Mouse (Mus musculus) intestine, postnatal 0 days (tissue): ENCODE results near the gene Mynn. TPM values are rescaled to one million over a fixed set of nuclear protein-coding genes. Genes with fewer than 3 reads are reported as not detected.

ENCODE experiments used
- ATAC-seq: fragments of 200-750 bp; cut with Nextera tagmentation; 2 replicates; pipeline ENCODE4 v1.8.0; 2017; ENCODE audit warnings: mild to moderate bottlenecking, moderate TSS enrichment, moderate library complexity
- H3K27ac ChIP-seq: fragments of 300-500 bp; sonication (generic); 2 replicates; pipeline ENCODE4 v1.5.1; 2014; ENCODE audit warnings: mild to moderate bottlenecking, low read depth, low read length, moderate library complexity
- H3K27me3 ChIP-seq: fragments of 300-500 bp; sonication (generic); replicated peaks from 2 replicates; pipeline ENCODE4 v1.6.1; 2014; ENCODE audit warnings: low read length, mixed read lengths; ENCODE audit not compliant: control insufficient read depth, insufficient read depth
- H3K36me3 ChIP-seq: fragments of 300-500 bp; sonication (generic); 2 replicates; pipeline ENCODE4 v1.6.1; 2014; ENCODE audit warnings: mild to moderate bottlenecking, moderate library complexity; ENCODE audit not compliant: control insufficient read depth, insufficient read depth
- H3K4me1 ChIP-seq: fragments of 300-500 bp; sonication (generic); replicated peaks from 2 replicates; pipeline ENCODE4 v1.6.1; 2014; ENCODE audit warnings: antibody characterized with exemption, low read length, mixed read lengths; ENCODE audit not compliant: control insufficient read depth, insufficient read depth
- H3K4me2 ChIP-seq: fragments of 300-500 bp; sonication (generic); replicated peaks from 2 replicates; pipeline ENCODE4 v1.6.1; 2014; ENCODE audit warnings: low read depth, mild to moderate bottlenecking, moderate library complexity
- H3K4me3 ChIP-seq: fragments of 300-500 bp; sonication (generic); 2 replicates; pipeline ENCODE4 v1.5.1; 2014; ENCODE audit warnings: low read depth, low read length
- H3K9ac ChIP-seq: fragments of 300-500 bp; sonication (generic); 2 replicates; pipeline ENCODE4 v1.6.1; 2014; ENCODE audit warnings: mild to moderate bottlenecking, low read depth, low read length
- H3K9me3 ChIP-seq: fragments of 300-500 bp; sonication (generic); 2 replicates; pipeline ENCODE4 v1.6.1; 2016; ENCODE audit warnings: mixed run types; ENCODE audit not compliant: control insufficient read depth
- CTCF ChIP-seq: sonication (generic); IDR thresholded peaks from 2 replicates; pipeline ENCODE4 v1.5.1; 2016; ENCODE audit warnings: low read depth, mild to moderate bottlenecking, control low read depth, antibody characterized with exemption, moderate library complexity
- WGBS: fragments of 180-500 bp; shearing (Covaris S2); extraction: QIAGEN DNeasy Blood & Tissue Kit; methylation state at CpG from one replicate; pipeline ENCODE4 v1.1.7; 2014; 5-methylcytosine and 5-hydroxymethylcytosine counted together
- polyA plus RNA-seq: library from polyadenylated mRNA; unstranded; fragments of >200 nt; fragmentation: Nextera tagmentation; extraction: Ambion mirVana; gene quantifications from 2 replicates; pipeline ENCODE4 v1.2.1, GENCODE M21; 2015

Mynn gene
- polyA plus RNA-seq, 1 experiment from 2014 or later: 10.3 TPM

GRCm38 (mm10) chr3:30592418-30592853 lies 9.4 kb upstream of the Mynn start:
- Histone ChIP-seq H3K4me3 (no peak overlapping the region), H3K4me2 (no peak overlapping the region), H3K27me3 (no peaks in the 10 kb centered on the region), H3K36me3 (no peaks in the 10 kb centered on the region), H3K27ac (peak overlapping the region; percentile 77), H3K9ac (no peak overlapping the region), H3K9me3 (no peaks in the 10 kb centered on the region), H3K4me1 (no peaks in the 10 kb centered on the region)
- 0% methylated on average over 2 of the region's 2 CpGs for WGBS
- peak; percentile 91 for ATAC-seq
- TF ChIP-seq CTCF: peak; percentile 85

- H3K27me3 ChIP-seq: no peaks in the 10 kb centered on the region
- no peaks in the 10 kb centered on the region for H3K9me3 ChIP-seq
- H3K27ac ChIP-seq: 0 out of 2 replicates have a peak overlapping the region, but pooled peaks have one; percentile 77
- H3K9ac ChIP-seq: no peak overlapping the region
- H3K36me3 ChIP-seq: no peaks in the 10 kb centered on the region
- ATAC-seq: 0 out of 2 replicates have a peak, but pooled peaks have one; percentile 12
- peak; percentile 54 for TF ChIP-seq CTCF
- no peaks in the 10 kb centered on the region for H3K4me1 ChIP-seq
- no peak overlapping the region for H3K4me3 ChIP-seq
- WGBS: 73% methylated on average over 4 of the region's 4 CpGs
- H3K4me2 ChIP-seq: no peak overlapping the region
Observed at GRCm38 (mm10) chr3:30593719-30594485, 8.0 kb upstream of the Mynn start.

GRCm38 (mm10) chr3:30595111-30595832 lies 6.6 kb upstream of the Mynn start:
- Histone ChIP-seq H3K4me3 (peak overlapping the region; percentile 76), H3K9me3 (no peaks in the 10 kb centered on the region), H3K4me1 (no peaks in the 10 kb centered on the region), H3K9ac (peak overlapping the region; percentile 78), H3K4me2 (peak overlapping the region; percentile 94), H3K36me3 (no peaks in the 10 kb centered on the region), H3K27ac (peak overlapping the region; percentile 86; the same call in 1 of the 2 replicates), H3K27me3 (no peaks in the 10 kb centered on the region)
- under 1% methylated on average over 62 of the region's 62 CpGs for WGBS
- TF ChIP-seq CTCF: no peak
- ATAC-seq: no peak

GRCm38 (mm10) chr3:30597271-30597670 lies 4.6 kb upstream of the Mynn start:
- TF ChIP-seq CTCF: no peak
- 69% methylated on average over 7 of the region's 7 CpGs for WGBS
- H3K27me3 ChIP-seq: no peaks in the 10 kb centered on the region
- no peak for ATAC-seq
- no peaks in the 10 kb centered on the region for H3K9me3 ChIP-seq
- H3K36me3 ChIP-seq: no peaks in the 10 kb centered on the region
- H3K4me2 ChIP-seq: no peak overlapping the region
- no peak overlapping the region for H3K4me3 ChIP-seq
- no peaks in the 10 kb centered on the region for H3K4me1 ChIP-seq
- H3K9ac ChIP-seq: no peak overlapping the region
- H3K27ac ChIP-seq: no peak overlapping the region

GRCm38 (mm10) chr3:30599711-30600545 lies 1.9 kb upstream of the Mynn start, which contains the start of gene Actrt3:
Gene Actrt3, minus strand, starts transcription at chr3:30599939.
- H3K4me3 ChIP-seq: peak within 1 kb of the TSS; percentile 83
- no peaks in the 10 kb centered on the region for H3K27me3 ChIP-seq
- H3K36me3 ChIP-seq: peaks cover 4% of the 10 kb centered on the region; the same call in 1 of the 2 replicates
- no peaks in the 10 kb centered on the region for H3K4me1 ChIP-seq
- no peak for ATAC-seq
- H3K4me2 ChIP-seq: peak within 1 kb of the TSS; percentile 82
- peak within 1 kb of the TSS; percentile 46; the same call in 1 of the 2 replicates for H3K27ac ChIP-seq
- whole genome bisulfite sequencing: 2% methylated on average over 32 of the region's 32 CpGs
- no peak for TF ChIP-seq CTCF
- peak within 1 kb of the TSS; percentile 48; the same call in 1 of the 2 replicates for H3K9ac ChIP-seq
- H3K9me3 ChIP-seq: no peaks in the 10 kb centered on the region
